Mouse (Mus musculus): ENCODE measurements around the gene C1qtnf2. TPM values are rescaled to one million over a fixed set of nuclear protein-coding genes. Genes with fewer than 3 reads are reported as not detected.

C1qtnf2 gene
- total RNA-seq, 2 experiments from 2014 or later, result 0.74 to 2.0 TPM

- no peak for DNase-seq (ENCODE audit: low spot score in 2 of 2)
Measured at GRCm38 (mm10) chr11:43481672-43482522, 7.8 kb downstream of the C1qtnf2 start.

GRCm38 (mm10) chr11:43483122-43483792 lies 9.2 kb downstream of the C1qtnf2 start:
- DNase-seq (ENCODE audit: low spot score in 2 of 2), result no peak

GRCm38 (mm10) chr11:43484057-43484456 lies 10.0 kb downstream of the C1qtnf2 start:
- DNase-seq (ENCODE audit: low spot score in 2 of 2), result no peak

DNA sequence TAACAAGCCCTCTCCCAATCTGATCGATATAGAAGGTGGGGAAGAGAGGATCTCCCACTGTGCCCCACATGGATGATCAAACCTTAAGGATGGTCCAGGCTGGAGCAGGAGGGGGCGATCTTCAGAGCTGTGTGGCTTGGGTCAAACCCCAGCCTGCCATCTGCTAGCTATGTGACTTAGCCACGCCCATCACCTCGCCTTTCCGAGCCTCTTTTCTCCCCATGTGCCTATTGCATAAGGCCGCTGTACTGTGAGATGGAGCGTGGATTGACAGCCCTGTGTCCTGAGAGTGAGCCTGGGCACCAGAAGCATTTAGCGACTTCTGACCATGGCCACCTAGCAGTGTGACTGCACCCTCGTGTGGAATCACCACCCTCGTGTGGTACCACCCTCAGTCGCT lies 10.6 kb downstream of the C1qtnf2 start:
- DNase-seq (ENCODE audit: low spot score in 2 of 2), result no peak

GRCm38 (mm10) chr11:43485855-43486254 lies 11.8 kb downstream of the C1qtnf2 start:
- DNase-seq (ENCODE audit: low spot score in 2 of 2), result no peak

GRCm38 (mm10) chr11:43492663-43493062 lies 18.6 kb downstream of the C1qtnf2 start:
- peak; percentile 36 to 84 for DNase-seq (ENCODE audit: low spot score in 2 of 2)

DNA sequence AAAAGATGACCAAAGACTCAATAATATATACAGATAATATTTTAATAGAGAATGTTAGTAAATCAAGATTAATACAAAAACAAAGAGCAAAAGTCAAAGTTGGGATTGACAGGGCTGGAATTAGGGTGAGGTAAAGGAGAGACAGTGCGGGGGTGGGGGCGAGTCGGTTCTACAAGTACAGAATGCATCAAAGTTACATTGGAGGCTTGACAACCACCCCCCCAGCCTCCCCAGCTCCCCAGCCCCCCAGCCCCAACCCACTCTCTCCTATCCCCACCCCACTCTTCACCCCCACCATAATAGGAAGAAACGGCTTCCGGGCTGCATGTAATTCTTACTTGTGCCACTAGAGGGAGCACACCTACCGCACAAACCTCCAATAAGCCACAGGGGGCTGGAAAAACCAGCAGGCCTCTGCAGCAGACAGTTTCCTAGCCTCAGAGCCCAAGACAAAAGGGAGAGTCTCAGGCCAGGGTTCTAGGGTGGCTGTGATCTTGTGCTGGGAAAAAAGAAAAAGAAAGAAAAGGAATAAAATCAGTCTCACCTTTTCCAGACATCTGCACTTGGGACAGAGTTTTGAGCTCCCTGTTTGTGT lies 19.8 kb downstream of the C1qtnf2 start:
- peak; percentile 61 to 88 for DNase-seq (ENCODE audit: low spot score in 2 of 2)

DNA sequence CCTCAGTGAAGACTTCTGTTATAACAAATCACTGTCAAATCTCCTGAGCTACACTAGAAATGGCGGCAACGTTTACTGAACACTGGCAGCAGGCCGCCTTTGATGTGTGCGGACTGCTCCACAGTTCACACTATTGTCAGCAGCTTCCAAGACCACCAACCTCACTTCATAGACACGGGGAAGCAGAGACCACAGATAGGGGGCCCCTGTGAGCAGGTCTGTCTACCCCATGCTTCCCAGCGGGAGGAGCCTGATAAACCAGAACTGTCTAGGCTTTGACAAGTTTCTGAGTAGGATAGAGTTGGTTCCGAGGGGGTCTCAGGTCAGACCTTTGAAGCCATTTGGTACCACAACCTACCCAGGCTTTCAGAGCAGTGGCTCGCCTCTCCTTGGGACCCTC lies 21.0 kb downstream of the C1qtnf2 start:
- DNase-seq (ENCODE audit: low spot score in 2 of 2), result no peak

DNA sequence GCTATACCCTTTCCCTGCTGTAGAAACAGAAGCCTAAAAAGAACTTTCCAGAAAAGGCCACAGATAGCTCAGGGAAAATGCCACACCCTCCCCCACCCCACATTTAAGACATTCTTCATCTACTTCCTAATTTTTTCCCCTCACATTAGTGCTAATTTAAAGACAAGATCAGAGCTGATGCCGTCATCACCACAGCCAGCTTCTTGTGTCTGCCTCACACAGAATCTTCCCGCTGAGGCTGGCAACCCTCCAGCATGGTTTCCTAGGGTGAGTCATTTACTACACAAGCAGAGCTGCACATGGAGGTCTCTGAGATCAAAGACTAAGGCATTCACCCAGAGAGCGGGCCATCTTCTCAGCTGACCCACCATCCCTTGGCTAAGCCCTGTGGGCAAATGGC lies 21.5 kb downstream of the C1qtnf2 start:
- DNase-seq (ENCODE audit: low spot score in 2 of 2), result peak; percentile 29 to 36

- DNase-seq (ENCODE audit: low spot score in 2 of 2), result peak; percentile 20 to 74
Measured at GRCm38 (mm10) chr11:43501256-43501655, 27.2 kb downstream of the C1qtnf2 start.

GRCm38 (mm10) chr11:43505188-43505587 lies 31.1 kb downstream of the C1qtnf2 start:
- no peak for DNase-seq (ENCODE audit: low spot score in 2 of 2)

DNA sequence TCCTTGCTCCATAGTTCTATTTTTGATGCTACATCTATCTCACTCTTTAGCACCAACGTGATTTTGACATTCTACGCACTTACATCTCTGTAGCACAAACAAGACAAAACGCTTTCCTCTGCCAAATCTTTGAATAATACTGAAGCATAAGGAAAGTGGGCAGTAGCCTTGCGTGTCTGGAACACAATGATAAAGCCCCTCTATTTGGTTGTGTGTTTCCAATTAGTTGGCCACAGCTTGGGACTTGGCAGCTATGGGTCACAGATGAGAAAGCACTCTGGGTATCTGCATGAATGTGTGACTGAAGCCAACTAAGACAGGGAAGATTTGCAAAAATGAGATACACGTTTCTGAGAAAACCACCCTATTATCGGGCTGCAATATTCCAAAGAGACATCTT lies 33.9 kb downstream of the C1qtnf2 start:
- peak; percentile 43 to 75 for DNase-seq (ENCODE audit: low spot score in 2 of 2)

DNA sequence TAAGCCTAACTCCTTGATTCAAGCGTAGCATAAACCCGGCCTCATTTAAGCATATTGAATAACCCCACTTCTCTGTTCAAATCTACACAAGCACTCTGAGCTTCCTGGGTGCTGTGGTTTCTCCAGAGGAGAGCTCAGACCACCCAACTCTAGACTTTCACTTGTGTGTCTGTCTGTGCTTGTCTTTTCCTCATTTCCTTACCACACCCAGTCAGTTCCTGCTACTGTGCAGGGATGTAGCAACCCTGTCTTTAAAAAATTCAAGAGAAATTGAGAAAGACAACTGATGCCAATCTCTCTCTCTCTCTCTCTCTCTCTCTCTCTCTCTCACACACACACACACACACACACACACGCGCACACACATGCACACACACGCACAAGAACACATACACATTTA lies 35.8 kb downstream of the C1qtnf2 start:
- no peak for DNase-seq (ENCODE audit: low spot score in 2 of 2)

- no peak for DNase-seq (ENCODE audit: low spot score in 2 of 2)
Measured at GRCm38 (mm10) chr11:43512661-43513190, 38.6 kb downstream of the C1qtnf2 start.

DNA sequence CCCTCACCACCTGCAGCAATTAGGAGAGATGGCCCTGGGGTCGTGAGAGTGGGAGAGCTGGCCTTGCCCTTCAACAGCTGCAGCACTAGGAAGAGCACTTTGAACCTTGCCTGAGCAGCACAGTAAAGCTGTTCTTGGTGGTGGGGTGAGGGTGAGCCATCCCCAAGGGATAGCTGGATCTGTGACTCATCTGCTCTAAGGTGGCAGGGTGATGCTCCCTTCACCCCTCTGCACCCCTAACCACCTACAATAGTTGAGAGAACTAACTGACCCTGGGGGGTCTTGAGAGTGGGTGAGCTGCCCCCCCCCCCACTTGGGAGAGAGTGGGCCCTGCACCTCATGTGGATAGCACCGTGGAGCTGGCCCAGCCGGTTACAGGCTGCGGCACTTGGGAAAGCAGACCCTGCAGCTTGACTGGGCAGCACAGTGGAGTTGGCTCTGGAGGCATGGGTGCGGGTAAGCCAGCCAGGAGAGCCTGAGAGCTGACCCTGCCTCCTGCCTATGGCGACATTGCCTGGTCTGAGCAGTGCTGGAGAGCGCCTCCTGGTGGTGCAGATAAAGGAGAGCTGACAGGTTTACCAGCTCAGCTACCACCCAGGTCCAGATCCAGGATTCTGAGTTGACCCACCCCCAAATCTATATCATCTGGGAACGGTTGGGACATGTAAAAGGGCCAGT lies 42.4 kb downstream of the C1qtnf2 start:
- no peak for DNase-seq (ENCODE audit: low spot score in 2 of 2)

DNA sequence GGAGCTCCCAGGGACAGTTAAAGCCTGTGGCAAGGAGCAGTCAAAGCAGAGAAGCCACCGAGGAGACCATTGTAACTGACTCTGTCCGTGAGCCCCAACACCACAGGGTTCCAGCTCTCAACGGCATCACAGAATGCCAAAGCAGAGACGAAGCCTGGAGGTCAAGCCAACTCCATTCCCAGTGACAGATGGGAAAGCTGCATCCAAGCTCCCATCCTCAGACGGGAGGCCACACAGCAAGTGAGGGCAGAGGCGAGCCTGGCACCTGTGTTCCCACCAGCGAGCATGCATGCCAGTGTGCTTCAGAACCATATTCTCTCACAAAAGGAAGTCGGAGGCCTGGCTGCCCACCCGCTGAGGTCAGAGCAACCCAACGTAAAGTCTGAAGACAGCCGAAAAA lies 43.6 kb downstream of the C1qtnf2 start:
- no peak for DNase-seq (ENCODE audit: low spot score in 2 of 2)

GRCm38 (mm10) chr11:43518086-43518485 lies 44.0 kb downstream of the C1qtnf2 start:
- no peak for DNase-seq (ENCODE audit: low spot score in 2 of 2)

- DNase-seq (ENCODE audit: low spot score in 2 of 2), result no peak
Measured at GRCm38 (mm10) chr11:43518821-43519220, 44.7 kb downstream of the C1qtnf2 start.

- DNase-seq (ENCODE audit: low spot score in 2 of 2), result no peak
Measured at GRCm38 (mm10) chr11:43520521-43520920, 46.4 kb downstream of the C1qtnf2 start.

DNA sequence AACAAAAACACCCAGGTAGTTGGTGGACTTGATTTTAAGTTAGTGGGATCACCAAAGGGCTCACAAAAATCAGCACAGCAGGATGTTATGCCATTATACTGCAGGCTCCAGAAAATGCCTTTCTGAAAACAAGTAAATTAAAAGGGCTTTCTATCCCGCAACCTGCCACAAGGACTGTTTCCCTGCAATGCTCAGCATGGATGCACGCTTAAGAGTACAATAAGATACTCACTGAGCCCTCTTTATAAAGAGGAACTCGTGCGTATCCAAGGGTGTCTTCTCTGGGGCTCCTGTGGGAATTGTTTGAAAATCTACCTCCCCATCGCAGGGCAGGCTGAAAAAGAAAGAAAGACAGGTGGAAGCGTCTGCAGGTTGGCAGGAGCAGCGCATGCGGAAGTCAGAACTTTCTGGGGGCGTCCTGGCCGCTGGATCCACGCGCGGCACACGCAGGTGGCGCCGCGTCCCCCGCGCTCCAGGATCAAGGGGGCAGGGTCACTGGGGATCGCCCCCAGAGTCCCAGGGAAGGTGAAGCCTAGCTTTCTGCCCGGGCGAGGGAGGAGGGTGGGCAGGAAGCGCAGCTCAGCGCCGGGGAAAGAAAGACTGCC lies 54.1 kb downstream of the C1qtnf2 start:
- peak; percentile 58 to 67 for DNase-seq (ENCODE audit: low spot score in 2 of 2)

All from layer of hippocampus, adult 18-20 months (tissue).